Mouse (Mus musculus): ENCODE measurements around the gene Ceacam2. TPM values are rescaled to one million over a fixed set of nuclear protein-coding genes. Genes with fewer than 3 reads are reported as not detected.
"Not testable (repeated sequence)": the region's sequence is repeated elsewhere in the genome, so short reads cannot be mapped to it uniquely, and the experiment has no call there.

Ceacam2 gene
- polyA plus RNA-seq, 1 experiment from 2014 or later: 0.19 TPM

GRCm38 (mm10) chr7:25539954-25540353 is 297 bp upstream of the Ceacam2 start:
- not testable (repeated sequence) for H3K27ac ChIP-seq (replicated peaks); H3K4me2 ChIP-seq; H3K27me3 ChIP-seq (replicated peaks); H3K4me1 ChIP-seq; H3K4me3 ChIP-seq (replicated peaks); H3K9me3 ChIP-seq (replicated peaks); H3K36me3 ChIP-seq; H3K9ac ChIP-seq (replicated peaks); ATAC-seq (ENCODE audit: low FRiP score)
- whole genome bisulfite sequencing: 92% methylated on average over 1 of the region's 1 CpGs

GRCm38 (mm10) chr7:25530837-25531236 is 8.8 kb downstream of the Ceacam2 start:
- Histone ChIP-seq H3K9me3 (replicated peaks) (no peaks in the 10 kb centered on the region), H3K27ac (replicated peaks) (no peak overlapping the region), H3K36me3 (no peaks in the 10 kb centered on the region), H3K4me1 (no peaks in the 10 kb centered on the region), H3K27me3 (replicated peaks) (no peaks in the 10 kb centered on the region), H3K4me2 (no peak overlapping the region), H3K9ac (replicated peaks) (no peak overlapping the region), H3K4me3 (replicated peaks) (no peak overlapping the region)
- no peak for ATAC-seq (ENCODE audit: low FRiP score)
- 73% methylated on average over 2 of the region's 2 CpGs for WGBS

- not testable (repeated sequence) for H3K4me3 ChIP-seq (replicated peaks); H3K9ac ChIP-seq (replicated peaks); H3K27me3 ChIP-seq (replicated peaks); H3K4me2 ChIP-seq; H3K27ac ChIP-seq (replicated peaks); H3K9me3 ChIP-seq (replicated peaks); ATAC-seq (ENCODE audit: low FRiP score); H3K36me3 ChIP-seq; H3K4me1 ChIP-seq
- WGBS: 53% methylated on average over 2 of the region's 5 CpGs
Observed at GRCm38 (mm10) chr7:25516070-25516777, 23.4 kb downstream of the Ceacam2 start.

- not testable (repeated sequence) for H3K4me2 ChIP-seq; H3K27me3 ChIP-seq (replicated peaks); ATAC-seq (ENCODE audit: low FRiP score); H3K4me3 ChIP-seq (replicated peaks); H3K36me3 ChIP-seq; H3K4me1 ChIP-seq; H3K9ac ChIP-seq (replicated peaks); H3K27ac ChIP-seq (replicated peaks); H3K9me3 ChIP-seq (replicated peaks)
- 55% methylated on average over 1 of the region's 1 CpGs for WGBS
Observed at GRCm38 (mm10) chr7:25515667-25516066, 24.0 kb downstream of the Ceacam2 start.

GRCm38 (mm10) chr7:25509925-25510324 is 29.7 kb downstream of the Ceacam2 start:
- no peak for ATAC-seq (ENCODE audit: low FRiP score)
- WGBS: 41% methylated on average over 3 of the region's 3 CpGs
- no peaks in the 10 kb centered on the region for H3K4me1 ChIP-seq
- no peak overlapping the region for H3K9ac ChIP-seq (replicated peaks)
- H3K4me2 ChIP-seq: no peak overlapping the region
- H3K27ac ChIP-seq (replicated peaks): no peak overlapping the region
- no peaks in the 10 kb centered on the region for H3K36me3 ChIP-seq
- H3K4me3 ChIP-seq (replicated peaks): no peak overlapping the region
- H3K27me3 ChIP-seq (replicated peaks): no peaks in the 10 kb centered on the region
- H3K9me3 ChIP-seq (replicated peaks): no peaks in the 10 kb centered on the region

GRCm38 (mm10) chr7:25494649-25495048 is 45.0 kb downstream of the Ceacam2 start:
- Histone ChIP-seq H3K4me2 (no peak overlapping the region), H3K27me3 (replicated peaks) (no peaks in the 10 kb centered on the region), H3K9ac (replicated peaks) (no peak overlapping the region), H3K27ac (replicated peaks) (no peak overlapping the region), H3K4me1 (no peaks in the 10 kb centered on the region), H3K4me3 (replicated peaks) (no peak overlapping the region), H3K36me3 (no peaks in the 10 kb centered on the region), H3K9me3 (replicated peaks) (no peaks in the 10 kb centered on the region)
- 88% methylated on average over 1 of the region's 1 CpGs for WGBS
- no peak for ATAC-seq (ENCODE audit: low FRiP score)

GRCm38 (mm10) chr7:25490698-25491097 is 49.0 kb downstream of the Ceacam2 start:
- H3K4me2 ChIP-seq; ATAC-seq (ENCODE audit: low FRiP score); H3K36me3 ChIP-seq; H3K9me3 ChIP-seq (replicated peaks); H3K4me3 ChIP-seq (replicated peaks); H3K9ac ChIP-seq (replicated peaks); H3K27ac ChIP-seq (replicated peaks); H3K4me1 ChIP-seq; H3K27me3 ChIP-seq (replicated peaks): not testable (repeated sequence)
- no CpG with 5 or more reads among the region's 1 CpGs for WGBS

GRCm38 (mm10) chr7:25489382-25489781 is 50.3 kb downstream of the Ceacam2 start:
- not testable (repeated sequence) for H3K4me2 ChIP-seq; H3K36me3 ChIP-seq; ATAC-seq (ENCODE audit: low FRiP score); H3K27ac ChIP-seq (replicated peaks); H3K4me3 ChIP-seq (replicated peaks); H3K4me1 ChIP-seq; H3K9me3 ChIP-seq (replicated peaks); H3K9ac ChIP-seq (replicated peaks); H3K27me3 ChIP-seq (replicated peaks)
- 95% methylated on average over 3 of the region's 3 CpGs for WGBS

DNA sequence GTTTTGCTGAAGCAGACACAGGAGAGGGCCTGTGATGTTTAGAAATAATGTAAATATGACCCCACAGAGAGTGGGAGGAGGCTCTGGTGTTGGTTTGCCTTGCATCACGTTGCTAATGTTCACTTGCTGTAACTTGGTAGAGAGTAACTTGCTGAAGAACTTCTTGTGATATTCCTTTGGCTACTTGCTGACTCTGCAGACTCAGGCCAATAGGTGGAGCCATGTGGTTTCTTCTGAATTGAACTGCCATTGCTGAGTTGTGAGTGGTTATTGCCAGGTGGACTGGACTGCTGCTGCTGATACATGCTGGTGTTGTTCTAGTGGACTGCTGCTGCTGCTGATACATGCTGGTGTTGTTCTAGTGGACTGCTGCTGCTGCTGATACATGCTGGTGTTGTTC is 53.5 kb downstream of the Ceacam2 start:
- Histone ChIP-seq H3K36me3 (no peaks in the 10 kb centered on the region), H3K4me1 (no peaks in the 10 kb centered on the region), H3K27ac (replicated peaks) (no peak overlapping the region), H3K4me3 (replicated peaks) (no peak overlapping the region), H3K9me3 (replicated peaks) (no peaks in the 10 kb centered on the region), H3K27me3 (replicated peaks) (no peaks in the 10 kb centered on the region), H3K9ac (replicated peaks) (no peak overlapping the region), H3K4me2 (no peak overlapping the region)
- WGBS: 31% methylated on average over 1 of the region's 1 CpGs
- no peak for ATAC-seq (ENCODE audit: low FRiP score)

- H3K4me2 ChIP-seq: no peak overlapping the region
- no peaks in the 10 kb centered on the region for H3K27me3 ChIP-seq (replicated peaks)
- no peak overlapping the region for H3K27ac ChIP-seq (replicated peaks)
- no peaks in the 10 kb centered on the region for H3K9me3 ChIP-seq (replicated peaks)
- no peak overlapping the region for H3K9ac ChIP-seq (replicated peaks)
- no peaks in the 10 kb centered on the region for H3K4me1 ChIP-seq
- no peak for ATAC-seq (ENCODE audit: low FRiP score)
- H3K4me3 ChIP-seq (replicated peaks): no peak overlapping the region
- H3K36me3 ChIP-seq: no peaks in the 10 kb centered on the region
- WGBS: 74% methylated on average over 5 of the region's 5 CpGs
Observed at GRCm38 (mm10) chr7:25485061-25485460, 54.6 kb downstream of the Ceacam2 start.

GRCm38 (mm10) chr7:25483133-25483735 is 56.4 kb downstream of the Ceacam2 start:
- H3K4me2 ChIP-seq: no peak overlapping the region
- H3K4me3 ChIP-seq (replicated peaks): no peak overlapping the region
- H3K4me1 ChIP-seq: no peaks in the 10 kb centered on the region
- no peaks in the 10 kb centered on the region for H3K9me3 ChIP-seq (replicated peaks)
- no peak overlapping the region for H3K27ac ChIP-seq (replicated peaks)
- no peak for ATAC-seq (ENCODE audit: low FRiP score)
- 81% methylated on average over 8 of the region's 8 CpGs for WGBS
- H3K36me3 ChIP-seq: no peaks in the 10 kb centered on the region
- no peak overlapping the region for H3K9ac ChIP-seq (replicated peaks)
- no peaks in the 10 kb centered on the region for H3K27me3 ChIP-seq (replicated peaks)

DNA sequence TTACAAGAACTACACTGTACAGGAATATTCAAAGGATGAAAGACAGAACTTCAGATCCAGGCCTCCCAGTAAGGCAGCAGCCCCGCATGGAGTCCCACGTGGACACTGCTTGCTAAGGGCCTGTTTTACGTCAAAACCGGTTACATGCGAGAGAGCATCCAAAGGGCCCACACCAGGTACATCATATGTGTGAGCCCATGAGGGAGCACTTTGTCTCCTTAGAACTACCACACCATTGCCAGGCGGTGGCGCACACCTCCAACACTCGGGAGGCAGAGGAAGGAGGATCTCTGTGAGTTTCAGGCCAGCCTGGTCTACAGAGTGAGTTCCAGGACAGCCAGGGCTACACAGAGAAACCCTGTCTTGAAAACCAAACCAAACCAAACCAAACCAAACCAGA is 58.9 kb downstream of the Ceacam2 start:
- not testable (repeated sequence) for H3K4me3 ChIP-seq (replicated peaks); H3K36me3 ChIP-seq; H3K9me3 ChIP-seq (replicated peaks); H3K4me2 ChIP-seq; H3K4me1 ChIP-seq; H3K9ac ChIP-seq (replicated peaks); ATAC-seq (ENCODE audit: low FRiP score); H3K27me3 ChIP-seq (replicated peaks); H3K27ac ChIP-seq (replicated peaks)
- 65% methylated on average over 8 of the region's 8 CpGs for WGBS
